Mouse (Mus musculus): ENCODE data around the gene Zg16.

DNA sequence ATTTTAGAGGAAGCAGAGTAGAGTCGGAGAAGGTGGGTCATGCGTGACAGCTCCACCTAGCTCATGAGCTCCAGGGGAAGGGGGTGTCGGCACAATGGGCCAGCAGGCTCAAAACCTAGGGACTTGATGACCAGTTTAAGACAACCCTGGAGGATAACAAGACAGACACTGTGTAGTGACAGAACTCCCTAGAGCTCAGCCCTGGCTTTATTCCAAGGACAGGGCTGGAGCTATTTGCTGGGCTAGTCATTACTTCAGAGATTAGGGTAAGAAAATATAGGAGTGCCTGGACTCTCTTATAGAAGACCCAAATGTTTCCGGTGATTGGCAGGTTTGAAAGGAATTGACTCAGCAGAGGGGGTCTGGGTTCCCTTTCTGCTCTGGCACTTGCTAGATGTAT, 13.9 kb downstream of the Zg16 start:
- TF ChIP-seq CTCF (IDR thresholded peaks at IDR 0.05; ENCODE audit: low read depth): no peak
- TF ChIP-seq EP300 (IDR thresholded peaks at IDR 0.05; ENCODE audit: low read depth): no peak

All from heart, postnatal 0 days (tissue).